Mouse (Mus musculus): ENCODE results near the gene Pkig. TPM values are rescaled to one million over a fixed set of nuclear protein-coding genes. Genes with fewer than 3 reads are reported as not detected.
"Not testable (repeated sequence)": the region's sequence is repeated elsewhere in the genome, so short reads cannot be mapped to it uniquely, and the experiment has no call there.

The Pkig gene
- polyA plus RNA-seq, 1 experiment from 2014 or later = 131 TPM

DNA sequence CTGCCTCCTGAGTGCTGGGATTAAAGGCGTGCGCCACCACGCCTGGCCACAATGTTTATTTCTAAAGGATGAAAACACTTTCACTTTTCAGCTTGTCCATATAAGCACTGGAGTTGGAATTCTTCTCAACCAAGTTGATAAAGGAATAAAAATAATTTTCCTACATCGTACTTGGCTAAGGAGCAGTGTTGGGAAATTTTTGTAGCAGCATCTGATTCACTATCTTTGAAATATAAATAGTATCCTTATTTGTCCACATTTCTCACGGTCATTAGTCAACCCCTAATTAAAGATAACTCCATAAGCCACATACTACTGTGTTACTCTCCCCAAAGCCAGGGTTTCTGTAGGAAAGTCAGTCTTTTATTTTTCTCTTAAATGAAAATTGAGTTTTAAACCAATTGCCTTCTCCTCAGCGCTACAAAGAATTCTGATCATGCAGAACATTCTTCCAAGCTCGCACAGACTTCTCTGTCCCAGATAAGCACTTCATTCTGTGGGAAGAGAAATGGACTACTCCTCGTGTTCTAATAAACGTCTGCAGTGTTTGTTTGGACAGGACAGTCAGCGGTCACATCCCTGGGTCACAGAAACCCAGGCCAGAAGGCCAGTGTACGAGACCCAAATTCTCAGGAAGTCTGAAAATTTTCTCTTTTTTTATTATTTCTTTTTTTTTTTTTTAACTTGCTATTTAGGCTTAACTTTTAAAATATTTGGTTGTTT, 12.8 kb downstream of the Pkig start:
- 94% methylated on average over 11 of the region's 11 CpGs for WGBS
- ATAC-seq (ENCODE audit: low FRiP score, low read depth) = no peak
- Histone ChIP-seq H3K4me2 (replicated peaks) (no peak overlapping the region), H3K36me3 (no peaks in the 10 kb centered on the region), H3K27me3 (no peaks in the 10 kb centered on the region), H3K4me3 (no peak overlapping the region), H3K9ac (no peak overlapping the region), H3K4me1 (peaks cover 28% of the 10 kb centered on the region), H3K9me3 (no peaks in the 10 kb centered on the region), H3K27ac (no peak overlapping the region)

DNA sequence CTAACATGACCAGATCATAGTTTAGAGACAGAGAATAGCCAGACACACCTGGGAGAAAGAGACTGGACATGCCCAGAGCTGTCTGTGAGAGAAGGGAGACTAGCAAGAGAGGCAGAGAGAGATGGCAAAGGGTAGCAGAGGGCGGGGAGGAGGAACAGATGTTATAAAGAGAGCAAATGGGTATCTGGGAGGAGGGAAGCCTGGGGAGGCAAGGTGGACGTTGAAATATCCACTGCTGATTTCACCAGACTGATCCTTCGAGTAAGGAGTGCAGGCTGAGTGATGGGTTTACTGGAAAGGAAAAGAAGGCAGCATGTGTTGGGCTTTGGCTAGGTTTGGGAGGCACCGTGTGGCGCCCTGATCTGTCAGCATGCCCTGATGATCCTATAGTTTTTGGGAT, 16.2 kb downstream of the Pkig start:
- Histone ChIP-seq H3K27ac (peak overlapping the region; percentile 65; the same call in 1 of the 2 replicates), H3K4me2 (replicated peaks) (no peak overlapping the region)
- WGBS = 53% methylated on average over 5 of the region's 5 CpGs

DNA sequence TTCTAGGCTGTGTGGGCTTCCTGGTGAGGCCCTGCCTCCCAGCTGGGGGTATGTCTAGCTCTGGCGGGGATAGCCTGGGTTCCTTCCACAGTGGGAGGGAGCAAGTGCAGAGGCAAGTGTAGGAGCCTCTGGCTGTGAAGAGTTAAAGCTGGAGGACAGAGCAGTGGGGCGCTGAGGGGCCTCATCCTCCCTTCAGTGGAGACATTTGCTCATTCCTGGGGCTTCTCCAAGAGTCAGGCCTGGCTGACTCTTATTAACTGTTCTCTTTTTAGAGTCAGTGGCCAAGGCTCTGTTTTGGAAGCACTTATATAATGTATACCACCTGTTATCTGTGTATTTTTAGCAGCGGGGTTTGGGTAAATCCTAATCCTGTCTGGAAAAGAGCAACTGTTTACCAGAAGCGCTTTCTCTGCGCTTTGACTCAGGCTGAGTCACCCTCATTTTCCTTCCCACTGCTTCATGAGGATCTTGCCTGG, 17.0 kb downstream of the Pkig start:
- Histone ChIP-seq H3K4me2 (replicated peaks) (peak overlapping the region; percentile 23; the same call in 1 of the 2 replicates), H3K9me3 (no peaks in the 10 kb centered on the region), H3K9ac (no peak overlapping the region), H3K4me3 (no peak overlapping the region), H3K4me1 (peaks cover 29% of the 10 kb centered on the region), H3K36me3 (no peaks in the 10 kb centered on the region), H3K27ac (peak overlapping the region; percentile 65; the same call in 1 of the 2 replicates), H3K27me3 (no peaks in the 10 kb centered on the region)
- 22% methylated on average over 5 of the region's 5 CpGs for WGBS
- peak; percentile 77 for ATAC-seq (ENCODE audit: low FRiP score, low read depth)

More for the DNA sequence above, 16.2 kb downstream of the Pkig start:
- ATAC-seq (ENCODE audit: low FRiP score, low read depth) = no peak
- Histone ChIP-seq H3K27me3 (no peaks in the 10 kb centered on the region), H3K9ac (no peak overlapping the region; the same call in 1 of the 2 replicates), H3K36me3 (no peaks in the 10 kb centered on the region), H3K4me3 (no peak overlapping the region), H3K4me1 (peaks cover 29% of the 10 kb centered on the region), H3K9me3 (no peaks in the 10 kb centered on the region)

DNA sequence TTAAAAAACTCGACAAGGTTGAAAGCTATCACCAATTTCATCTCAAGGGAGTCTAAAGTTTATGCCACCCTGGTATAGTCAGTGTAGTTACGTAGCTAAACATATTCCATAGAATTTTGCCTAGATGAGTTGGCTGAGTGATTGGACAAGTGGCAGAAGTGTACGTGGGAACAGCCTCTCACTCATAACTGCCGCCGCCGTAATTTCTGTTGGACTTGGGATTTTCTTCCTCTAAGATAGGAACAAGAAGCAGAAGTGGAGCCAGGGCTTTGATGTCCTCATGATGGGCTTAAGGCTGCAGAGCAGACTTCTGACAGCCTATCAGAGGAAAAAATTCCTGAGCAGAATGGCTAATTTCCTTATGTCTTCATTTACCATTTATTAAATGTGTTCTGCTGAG, 17.5 kb downstream of the Pkig start:
- 57% methylated on average over 6 of the region's 6 CpGs for WGBS
- Histone ChIP-seq H3K4me1 (peaks cover 29% of the 10 kb centered on the region), H3K9me3 (no peaks in the 10 kb centered on the region), H3K27me3 (no peaks in the 10 kb centered on the region), H3K4me3 (no peak overlapping the region), H3K9ac (no peak overlapping the region), H3K36me3 (no peaks in the 10 kb centered on the region), H3K27ac (peak overlapping the region; percentile 58; the same call in 1 of the 2 replicates), H3K4me2 (replicated peaks) (peak overlapping the region; percentile 23; the same call in 1 of the 2 replicates)
- no peak for ATAC-seq (ENCODE audit: low FRiP score, low read depth)

DNA sequence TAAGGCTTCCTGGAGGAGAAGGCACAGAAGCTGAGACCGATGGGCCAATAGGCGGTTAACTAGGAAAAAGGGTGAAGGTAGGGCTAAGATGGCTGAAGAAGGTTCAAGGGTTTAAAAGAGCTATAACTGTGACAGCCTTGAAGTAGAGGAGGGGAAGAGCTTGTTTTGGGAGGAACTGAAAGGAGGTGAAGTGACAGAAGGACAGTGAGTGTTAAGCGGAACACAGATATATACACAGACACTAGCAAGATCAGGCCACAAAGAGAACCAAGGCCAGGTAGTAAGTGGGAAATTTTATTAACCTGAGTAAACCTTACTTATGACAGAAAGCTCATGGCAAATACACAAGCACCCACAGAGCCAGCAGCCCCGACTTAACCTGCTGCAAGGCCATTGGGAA, 18.1 kb downstream of the Pkig start:
- no peak for ATAC-seq (ENCODE audit: low FRiP score, low read depth)
- no peaks in the 10 kb centered on the region for H3K36me3 ChIP-seq
- H3K4me3 ChIP-seq = no peak overlapping the region
- WGBS = 93% methylated on average over 4 of the region's 4 CpGs
- H3K27me3 ChIP-seq = no peaks in the 10 kb centered on the region
- H3K9ac ChIP-seq = no peak overlapping the region
- no peak overlapping the region for H3K27ac ChIP-seq
- H3K4me1 ChIP-seq = peaks cover 29% of the 10 kb centered on the region
- no peak overlapping the region for H3K4me2 ChIP-seq (replicated peaks)
- H3K9me3 ChIP-seq = no peaks in the 10 kb centered on the region

DNA sequence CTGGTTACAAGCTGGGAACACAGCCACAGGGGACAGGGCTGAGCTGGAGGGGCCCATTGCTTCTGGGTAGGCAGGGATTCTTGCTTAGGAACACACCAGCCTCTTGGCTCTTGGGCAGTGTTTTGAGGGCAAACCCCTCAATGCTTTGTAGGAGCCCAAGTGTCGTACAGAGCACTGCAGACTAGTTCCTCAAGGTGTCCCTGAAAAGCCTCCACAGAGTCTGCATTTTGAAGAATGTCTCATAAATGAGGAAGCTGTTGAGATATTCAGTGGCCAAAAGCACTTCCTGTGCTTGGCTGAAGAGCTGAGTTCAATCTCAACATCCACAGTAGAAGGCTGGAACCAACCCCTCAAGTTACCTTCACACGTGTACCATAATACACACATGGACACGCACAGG, 18.6 kb downstream of the Pkig start:
- Histone ChIP-seq H3K4me1 (peaks cover 29% of the 10 kb centered on the region), H3K27me3 (no peaks in the 10 kb centered on the region), H3K9ac (no peak overlapping the region), H3K4me2 (replicated peaks) (no peak overlapping the region), H3K36me3 (no peaks in the 10 kb centered on the region), H3K9me3 (no peaks in the 10 kb centered on the region), H3K27ac (no peak overlapping the region), H3K4me3 (no peak overlapping the region)
- WGBS = over 99% methylated on average over 3 of the region's 3 CpGs
- ATAC-seq (ENCODE audit: low FRiP score, low read depth) = no peak

DNA sequence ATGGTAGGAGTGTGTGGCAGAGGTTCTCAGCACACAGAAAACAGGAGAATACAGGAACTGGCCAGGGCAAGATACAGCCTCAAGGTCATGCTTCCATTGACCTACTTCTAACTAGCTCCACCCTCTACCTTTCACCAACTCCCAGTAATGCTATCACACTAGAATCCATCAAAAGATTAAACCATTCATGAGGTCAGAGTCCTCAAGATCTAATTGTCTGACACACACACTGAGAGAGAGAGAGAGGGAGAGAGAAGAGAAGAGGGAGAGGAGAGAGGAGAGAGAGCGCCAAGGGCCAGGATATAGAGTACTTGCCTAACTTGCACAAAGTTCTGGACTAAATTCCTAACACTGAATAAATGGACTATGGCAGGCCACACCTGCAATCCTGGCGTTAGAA, 24.2 kb downstream of the Pkig start:
- WGBS = 95% methylated on average over 2 of the region's 2 CpGs

DNA sequence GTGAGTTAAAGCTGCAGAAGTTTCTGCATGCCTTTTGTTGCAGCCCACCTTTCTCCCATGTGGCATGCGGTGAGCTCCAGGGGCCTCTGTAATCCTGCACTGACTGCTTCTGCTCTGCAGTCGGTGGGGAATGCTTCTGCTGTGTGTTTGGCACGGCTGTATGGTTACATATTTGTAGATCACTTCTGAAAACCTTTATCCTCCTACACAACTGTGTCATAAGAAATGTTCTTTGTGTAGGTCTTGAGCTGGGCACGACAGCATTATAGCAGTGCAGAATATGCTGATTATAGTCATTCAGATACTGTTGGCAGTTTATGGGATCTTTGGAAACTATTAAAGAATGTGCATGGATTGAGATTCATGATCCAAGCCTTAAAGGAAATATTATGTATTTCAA, 27.1 kb downstream of the Pkig start:
- H3K36me3 ChIP-seq = no peaks in the 10 kb centered on the region
- 43% methylated on average over 4 of the region's 4 CpGs for WGBS
- H3K4me1 ChIP-seq = peaks cover 15% of the 10 kb centered on the region
- no peak for ATAC-seq (ENCODE audit: low FRiP score, low read depth)
- H3K9ac ChIP-seq = no peak overlapping the region
- no peak overlapping the region for H3K4me3 ChIP-seq
- no peaks in the 10 kb centered on the region for H3K9me3 ChIP-seq
- H3K4me2 ChIP-seq (replicated peaks) = no peak overlapping the region
- H3K27me3 ChIP-seq = no peaks in the 10 kb centered on the region
- peak overlapping the region; percentile 70; the same call in 1 of the 2 replicates for H3K27ac ChIP-seq

More for the DNA sequence above, 24.2 kb downstream of the Pkig start:
- Histone ChIP-seq H3K27me3 (no peaks in the 10 kb centered on the region), H3K36me3 (no peaks in the 10 kb centered on the region), H3K4me1 (peaks cover 15% of the 10 kb centered on the region), H3K4me2 (replicated peaks) (no peak overlapping the region), H3K27ac (no peak overlapping the region), H3K9ac (no peak overlapping the region), H3K4me3 (no peak overlapping the region), H3K9me3 (no peaks in the 10 kb centered on the region)
- no peak for ATAC-seq (ENCODE audit: low FRiP score, low read depth)

DNA sequence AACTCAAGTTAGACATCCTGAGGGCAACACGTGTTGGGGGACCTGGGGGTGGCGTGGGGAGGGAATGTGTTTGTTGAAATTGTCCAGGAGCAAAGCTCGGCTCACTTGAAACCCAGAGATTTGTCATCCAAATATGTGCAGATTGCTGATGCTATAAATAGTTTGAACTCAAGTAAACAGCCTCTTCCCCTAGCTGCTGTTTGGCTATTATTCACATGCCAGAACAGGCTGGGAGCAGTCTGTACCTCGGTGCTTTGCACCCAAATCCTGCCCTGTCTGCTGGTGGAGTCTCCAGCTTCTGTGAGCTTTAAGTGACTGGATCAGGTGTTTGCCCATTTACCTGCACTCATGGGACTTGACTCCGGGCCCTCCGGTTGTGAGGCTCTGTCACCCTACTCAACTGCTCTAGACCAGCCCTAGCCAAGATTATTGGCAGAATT, 27.6 kb downstream of the Pkig start:
- no peak for ATAC-seq (ENCODE audit: low FRiP score, low read depth)
- Histone ChIP-seq H3K27ac (peak overlapping the region; percentile 28; the same call in 1 of the 2 replicates), H3K4me3 (no peak overlapping the region), H3K4me1 (peaks cover 18% of the 10 kb centered on the region), H3K9me3 (no peaks in the 10 kb centered on the region), H3K36me3 (no peaks in the 10 kb centered on the region), H3K27me3 (no peaks in the 10 kb centered on the region), H3K4me2 (replicated peaks) (no peak overlapping the region), H3K9ac (no peak overlapping the region)
- WGBS = 47% methylated on average over 6 of the region's 6 CpGs

DNA sequence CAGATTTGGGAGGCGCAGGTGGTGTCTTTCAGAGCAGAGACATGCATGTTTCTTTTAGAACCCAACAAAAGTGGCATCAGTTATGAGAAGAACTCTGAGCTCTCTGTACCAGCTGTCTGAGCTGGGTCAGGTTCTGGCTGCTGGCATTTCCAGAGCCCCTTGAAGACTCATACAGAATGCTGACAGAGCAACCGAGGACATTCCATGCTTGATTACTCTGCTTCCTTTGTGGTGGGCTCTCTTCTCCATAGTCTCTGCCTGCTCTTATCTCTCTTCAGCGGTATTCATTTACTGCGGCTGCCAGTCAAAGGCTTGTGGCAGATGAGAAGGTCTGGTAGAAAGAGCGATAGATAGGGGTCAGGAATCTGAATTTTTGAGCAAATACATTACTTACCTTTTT, 28.0 kb downstream of the Pkig start:
- Histone ChIP-seq H3K36me3 (no peaks in the 10 kb centered on the region), H3K9ac (no peak overlapping the region), H3K27me3 (no peaks in the 10 kb centered on the region), H3K27ac (no peak overlapping the region; the same call in 1 of the 2 replicates), H3K4me2 (replicated peaks) (no peak overlapping the region), H3K4me3 (no peak overlapping the region), H3K9me3 (no peaks in the 10 kb centered on the region), H3K4me1 (peaks cover 18% of the 10 kb centered on the region)
- no peak for ATAC-seq (ENCODE audit: low FRiP score, low read depth)
- WGBS = 81% methylated on average over 5 of the region's 5 CpGs

DNA sequence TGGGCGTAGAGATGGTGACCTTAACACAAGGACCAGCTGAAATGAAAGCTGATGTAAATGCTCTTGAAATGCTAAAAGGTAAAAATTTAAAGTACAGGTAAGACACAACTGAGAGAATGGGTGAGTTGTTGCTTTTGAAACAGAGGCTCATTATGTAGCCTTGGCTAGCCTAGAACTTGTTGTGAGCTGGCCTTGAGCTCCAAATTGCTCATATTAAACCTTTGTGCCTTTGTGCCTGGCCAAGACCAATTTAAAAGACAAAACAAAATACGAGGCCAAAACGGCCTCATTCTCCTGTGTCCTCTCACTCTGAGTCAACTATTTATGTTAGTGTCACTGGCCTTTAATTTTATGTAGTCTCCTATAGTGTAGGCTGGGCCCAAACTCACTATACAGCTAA, 28.7 kb downstream of the Pkig start:
- ATAC-seq (ENCODE audit: low FRiP score, low read depth) = no peak
- no peaks in the 10 kb centered on the region for H3K27me3 ChIP-seq
- H3K9ac ChIP-seq = no peak overlapping the region
- no peaks in the 10 kb centered on the region for H3K9me3 ChIP-seq
- H3K27ac ChIP-seq = no peak overlapping the region
- no peak overlapping the region for H3K4me2 ChIP-seq (replicated peaks)
- no peaks in the 10 kb centered on the region for H3K36me3 ChIP-seq
- H3K4me1 ChIP-seq = peaks cover 18% of the 10 kb centered on the region
- WGBS = 72% methylated on average over 3 of the region's 3 CpGs
- no peak overlapping the region for H3K4me3 ChIP-seq

DNA sequence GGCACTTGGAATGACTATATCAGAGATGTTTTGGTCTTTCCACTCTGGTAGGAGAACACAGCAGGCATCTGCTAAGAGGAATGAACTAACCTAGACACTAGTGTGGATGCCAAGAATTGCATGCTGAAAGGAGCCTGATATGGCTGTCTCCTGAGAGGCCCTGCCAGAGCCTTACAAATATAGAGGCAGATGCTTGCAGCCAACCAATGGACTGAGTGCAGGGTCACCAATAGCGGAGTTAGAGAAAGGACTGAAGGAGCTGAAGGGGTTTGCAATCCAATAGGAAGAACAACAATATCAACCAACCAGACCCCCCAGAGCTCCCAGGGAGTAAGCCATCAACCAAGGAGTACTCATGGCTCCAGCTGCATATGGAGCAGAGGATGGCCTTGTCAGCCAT, 30.2 kb downstream of the Pkig start:
- H3K9ac ChIP-seq; H3K27ac ChIP-seq; H3K4me2 ChIP-seq (replicated peaks); H3K4me3 ChIP-seq; ATAC-seq (ENCODE audit: low FRiP score, low read depth); H3K36me3 ChIP-seq; H3K27me3 ChIP-seq; H3K9me3 ChIP-seq: not testable (repeated sequence)
- WGBS = 96% methylated on average over 1 of the region's 1 CpGs
- H3K4me1 ChIP-seq = peaks cover 25% of the 10 kb centered on the region

DNA sequence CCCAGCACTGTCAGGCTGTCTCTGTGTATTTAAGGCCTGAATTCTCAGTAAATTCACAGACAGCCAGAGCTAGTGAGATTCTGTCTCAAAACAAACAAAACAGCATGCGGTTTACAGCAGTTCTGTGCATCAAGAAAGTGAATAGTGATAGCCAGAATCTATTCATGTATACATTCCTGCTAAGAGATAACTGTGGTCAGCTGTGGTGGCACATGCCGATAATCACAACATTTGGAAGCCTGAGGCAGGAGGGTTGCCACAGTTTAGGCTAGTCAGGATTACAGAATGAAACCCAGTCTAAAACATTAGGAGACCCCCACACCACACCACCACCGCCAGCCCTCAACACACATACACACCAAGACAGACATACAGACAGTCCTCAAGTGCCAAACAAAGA, 31.6 kb downstream of the Pkig start:
- Histone ChIP-seq H3K27ac (no peak overlapping the region), H3K4me2 (replicated peaks) (no peak overlapping the region), H3K36me3 (no peaks in the 10 kb centered on the region), H3K4me3 (no peak overlapping the region), H3K9me3 (no peaks in the 10 kb centered on the region), H3K4me1 (peaks cover 32% of the 10 kb centered on the region), H3K27me3 (no peaks in the 10 kb centered on the region), H3K9ac (no peak overlapping the region)
- 92% methylated on average over 3 of the region's 3 CpGs for WGBS
- no peak for ATAC-seq (ENCODE audit: low FRiP score, low read depth)

All from limb, embryonic 13.5 days (tissue).